Mouse (Mus musculus) embryonic fibroblast, embryonic 13.5 days (primary cell): Measurements from ENCODE around the gene Flt1.

Source experiments
- CTCF ChIP-seq: IDR thresholded peaks from 2 replicates; pipeline ENCODE4 v1.5.1; 2011; ENCODE audit warnings: mild to moderate bottlenecking, control low read depth, low read length, moderate library complexity, borderline replicate concordance; ENCODE audit not compliant: insufficient read depth
- POLR2A ChIP-seq: IDR thresholded peaks from 2 replicates; pipeline ENCODE4 v1.6.1; 2011; ENCODE audit warnings: low read depth, mild to moderate bottlenecking, control low read depth, low read length, moderate library complexity

DNA sequence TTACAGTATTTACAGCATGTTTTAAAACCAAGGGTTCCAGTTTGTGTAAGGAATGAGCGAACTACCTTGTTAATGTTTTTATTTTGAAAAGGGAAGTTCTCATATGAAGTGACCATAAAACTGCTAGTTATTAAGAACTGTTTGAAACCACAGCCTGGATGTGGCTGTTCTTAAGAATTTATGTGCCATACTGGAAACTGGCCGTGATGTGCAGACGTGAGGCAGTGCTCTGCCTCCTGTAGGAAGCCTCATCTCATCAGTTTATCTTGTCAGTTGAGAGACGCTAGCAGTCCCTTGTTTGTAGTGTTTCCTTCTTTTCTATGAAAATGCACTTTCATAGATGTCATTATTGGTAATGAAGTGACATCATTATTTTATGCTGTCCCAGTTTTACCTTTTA lies 186.0 kb downstream of the Flt1 start:
- TF ChIP-seq POLR2A (no peak), CTCF (no peak)
